Mouse (Mus musculus) heart, postnatal 14 days (tissue): Measurements from ENCODE around the gene Arfgef2. TPM values are rescaled to one million over a fixed set of nuclear protein-coding genes. Genes with fewer than 3 reads are reported as not detected.
A peak's percentile ranks its signal among the peaks of the same experiment; 100 is the strongest.

Experiments used
- DNase-seq, 2 experiments: peaks; one replicate each; pipeline ENCODE4 v3.0.0; 2021 to 2022
- intact Hi-C: fragments of 180-260 bp; cut with DNase I; formaldehyde crosslinking; loops from one replicate; pipeline ENCODE4 v1.15.1; 2025
- total RNA-seq, 2 experiments: library from RNA; stranded (reverse); gene quantifications; 2 replicates each; pipeline ENCODE4 v1.2.3; 2021

Arfgef2 gene
- total RNA-seq, 2 experiments from 2014 or later = 37.6 to 43.6 TPM

DNA sequence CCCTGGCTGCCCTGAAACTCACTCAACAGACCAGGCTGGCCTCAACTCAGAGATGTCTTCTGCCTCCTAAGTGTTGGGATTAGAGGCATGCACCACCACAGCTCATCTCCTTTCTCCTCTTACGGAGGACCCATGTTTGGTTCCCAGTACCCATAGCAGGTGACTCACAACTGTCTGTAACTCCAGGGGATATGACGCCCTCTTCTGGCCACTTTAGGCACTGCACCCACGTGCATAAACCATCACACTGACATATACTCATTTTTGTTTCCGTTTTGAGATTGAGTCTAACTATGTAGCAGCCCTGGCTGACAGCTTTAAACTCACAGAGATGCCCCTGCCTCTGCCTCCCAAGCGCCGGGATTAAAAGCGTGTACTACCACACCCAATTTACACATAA lies 46.9 kb downstream of the Arfgef2 start:
- intact Hi-C loops = no loop called here
- no peak for DNase-seq

DNA sequence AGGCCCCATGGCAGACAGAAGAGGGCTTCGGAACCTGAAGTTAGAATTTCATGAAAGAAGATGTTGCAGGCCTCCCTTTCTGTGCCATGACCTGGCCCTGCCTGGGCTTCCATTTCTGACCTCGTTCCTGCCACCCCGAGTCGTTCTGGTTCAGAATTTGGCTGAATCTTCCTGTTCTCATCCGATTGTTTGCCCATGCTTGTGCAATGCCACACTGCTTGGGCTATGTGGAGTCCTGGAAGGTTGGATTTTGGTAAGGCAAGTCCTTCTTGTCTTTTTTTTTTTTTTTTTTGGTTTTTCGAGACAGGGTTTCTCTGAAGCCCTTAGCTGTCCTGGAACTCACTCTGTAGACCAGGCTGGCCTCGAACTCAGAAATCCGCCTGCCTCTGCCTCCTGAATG lies 50.4 kb downstream of the Arfgef2 start:
- no peak for DNase-seq
- intact Hi-C loops = loop anchor here (5.0 kb wide), 1 partner anchor 263 kb away; no protein-coding TSS in a partner anchor

DNA sequence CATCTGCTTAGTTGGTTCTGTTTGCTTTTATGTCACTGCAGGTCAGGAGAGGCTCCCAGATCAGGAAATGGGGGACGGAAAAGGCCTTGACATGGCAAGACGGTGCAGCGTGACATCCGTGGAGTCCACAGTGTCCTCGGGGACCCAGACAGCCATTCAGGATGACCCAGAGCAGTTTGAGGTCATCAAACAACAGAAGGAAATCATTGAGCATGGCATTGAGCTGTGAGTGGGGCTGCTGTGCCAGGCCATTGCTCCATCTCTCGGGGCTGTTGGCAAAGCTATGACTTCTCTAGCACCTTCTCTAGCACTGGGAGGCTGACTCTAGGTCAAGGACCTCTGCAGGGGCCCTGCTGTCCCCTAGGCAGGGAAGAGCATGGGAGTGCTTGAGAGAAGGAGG lies 51.0 kb downstream of the Arfgef2 start:
- intact Hi-C loops = loop anchor here (5.0 kb wide), 1 partner anchor 264 kb away; no protein-coding TSS in a partner anchor
- DNase-seq = no peak

DNA sequence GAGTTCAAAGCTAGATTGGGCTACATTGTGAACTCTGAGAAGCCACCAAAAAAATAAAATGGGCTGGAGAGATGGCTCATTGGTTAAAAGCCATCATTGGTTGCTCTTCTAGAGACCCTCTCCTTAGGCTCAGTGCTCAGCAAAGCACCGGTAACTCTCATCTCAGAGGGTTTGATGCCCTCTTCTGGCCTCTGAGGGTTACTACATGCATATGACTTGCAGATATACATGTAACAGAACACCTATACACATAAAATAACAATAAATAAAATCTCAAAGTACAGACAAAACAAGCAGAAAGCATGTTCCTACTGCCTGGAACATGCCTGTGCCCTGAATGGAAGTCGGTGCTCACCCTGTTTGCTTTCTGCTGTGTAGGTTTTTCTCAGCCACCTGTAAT lies 51.7 kb downstream of the Arfgef2 start:
- no peak for DNase-seq
- intact Hi-C loops = loop anchor here (5.0 kb wide), 1 partner anchor 265 kb away; no protein-coding TSS in a partner anchor

DNA sequence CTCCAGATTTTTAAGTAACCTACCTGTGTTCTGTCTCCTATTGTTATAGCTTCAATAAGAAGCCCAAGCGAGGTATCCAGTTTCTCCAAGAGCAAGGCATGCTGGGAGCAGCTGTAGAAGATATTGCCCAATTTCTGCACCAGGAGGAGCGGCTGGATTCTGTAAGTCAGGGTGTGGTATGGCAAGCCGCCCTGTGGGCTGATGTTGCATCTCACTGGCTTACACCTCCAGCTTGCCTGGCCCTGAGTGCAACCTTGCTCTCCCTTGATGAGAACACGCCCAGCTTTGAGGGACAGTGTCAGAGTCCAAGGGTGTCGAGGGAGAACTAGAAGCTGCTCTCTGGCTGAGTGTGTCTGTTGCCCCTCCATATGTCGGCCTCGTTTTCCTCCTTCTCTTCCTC lies 53.8 kb downstream of the Arfgef2 start:
- DNase-seq = no peak
- intact Hi-C loops = loop anchor here (5.0 kb wide), 1 partner anchor 267 kb away; no protein-coding TSS in a partner anchor

DNA sequence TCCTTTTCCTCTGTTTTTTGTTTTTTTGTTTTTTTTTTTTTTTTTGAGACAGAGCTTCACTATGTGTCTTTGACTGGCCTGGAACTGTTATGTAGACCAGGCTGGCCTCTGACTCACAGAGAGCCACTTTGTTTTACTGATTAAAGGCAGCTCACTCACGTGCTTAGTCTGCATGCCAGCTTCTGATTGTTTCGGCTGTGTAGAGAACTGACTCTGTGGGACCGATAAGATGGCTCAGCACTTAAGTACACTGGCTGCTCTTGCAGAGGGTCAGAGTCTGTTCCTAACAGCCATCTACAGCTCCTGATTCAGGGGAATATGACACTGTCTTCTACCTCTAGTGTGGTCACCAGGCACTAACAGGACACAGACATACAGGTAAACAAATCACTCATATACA lies 57.1 kb downstream of the Arfgef2 start:
- intact Hi-C loops = no loop called here
- DNase-seq = no peak

DNA sequence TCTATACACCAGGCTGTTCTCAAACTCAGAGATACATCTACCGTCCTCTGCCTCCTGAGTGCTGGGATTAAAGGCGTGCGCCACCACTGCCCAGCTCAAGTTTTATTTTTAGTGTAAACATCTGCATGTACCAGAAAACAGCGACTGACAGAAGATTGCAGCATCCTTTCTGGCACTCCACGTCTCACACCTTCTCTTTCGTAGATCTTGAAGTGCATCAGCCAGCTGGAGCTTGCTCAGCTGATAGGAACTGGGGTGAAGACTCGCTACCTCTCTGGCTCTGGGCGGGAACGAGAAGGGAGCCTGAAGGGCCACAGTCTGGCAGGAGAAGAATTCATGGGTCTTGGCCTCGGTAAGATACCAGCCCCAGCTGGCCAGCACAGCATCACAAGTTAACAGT lies 60.1 kb downstream of the Arfgef2 start:
- no peak for DNase-seq
- intact Hi-C loops = no loop called here

DNA sequence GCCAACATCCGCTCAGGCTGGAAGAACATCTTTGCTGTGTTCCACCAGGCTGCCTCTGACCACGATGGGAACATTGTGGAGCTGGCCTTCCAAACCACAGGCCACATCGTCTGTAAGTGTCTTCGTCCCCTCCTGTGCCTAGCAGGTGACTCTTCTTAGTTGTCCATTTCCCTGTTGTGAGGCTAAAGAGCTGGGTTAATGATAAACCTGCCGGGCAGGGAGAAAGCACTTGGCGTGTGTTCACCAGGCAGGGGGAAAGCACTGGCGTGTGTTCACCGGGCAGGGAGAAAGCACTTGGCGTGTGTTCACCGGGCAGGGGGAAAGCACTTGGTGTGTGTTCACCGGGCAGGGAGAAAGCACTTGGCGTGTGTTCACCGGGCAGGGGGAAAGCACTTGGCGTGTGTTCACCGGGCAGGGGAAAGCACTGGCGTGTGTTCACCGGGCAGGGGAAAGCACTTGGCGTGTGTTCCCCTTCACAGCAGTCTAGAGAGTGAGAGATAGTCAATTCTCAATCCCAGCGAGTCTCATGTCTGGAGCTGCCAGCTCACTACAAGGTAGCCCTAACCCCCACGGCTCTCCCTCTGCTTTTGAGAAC lies 65.0 kb downstream of the Arfgef2 start:
- DNase-seq = no peak
- intact Hi-C loops = no loop called here

DNA sequence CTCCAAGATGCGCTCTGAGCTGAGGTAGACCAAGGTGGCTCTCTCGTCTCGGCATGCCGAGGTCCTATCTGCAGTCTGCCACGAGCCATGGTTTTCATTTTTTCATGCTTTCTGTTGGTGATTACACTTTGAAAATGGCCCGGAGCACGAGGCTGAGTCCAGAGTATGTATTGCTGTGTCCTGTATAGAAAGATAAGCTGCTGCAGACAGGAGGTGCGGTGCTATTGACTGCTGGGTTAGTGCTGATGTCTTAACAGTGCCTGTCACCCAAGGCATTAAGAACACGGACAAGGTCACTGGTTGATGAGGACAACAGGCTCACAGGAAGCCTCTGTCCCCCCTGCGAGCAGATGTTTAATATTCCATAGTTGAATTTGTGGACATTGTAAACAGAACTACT lies 65.5 kb downstream of the Arfgef2 start:
- intact Hi-C loops = no loop called here
- DNase-seq = no peak

DNA sequence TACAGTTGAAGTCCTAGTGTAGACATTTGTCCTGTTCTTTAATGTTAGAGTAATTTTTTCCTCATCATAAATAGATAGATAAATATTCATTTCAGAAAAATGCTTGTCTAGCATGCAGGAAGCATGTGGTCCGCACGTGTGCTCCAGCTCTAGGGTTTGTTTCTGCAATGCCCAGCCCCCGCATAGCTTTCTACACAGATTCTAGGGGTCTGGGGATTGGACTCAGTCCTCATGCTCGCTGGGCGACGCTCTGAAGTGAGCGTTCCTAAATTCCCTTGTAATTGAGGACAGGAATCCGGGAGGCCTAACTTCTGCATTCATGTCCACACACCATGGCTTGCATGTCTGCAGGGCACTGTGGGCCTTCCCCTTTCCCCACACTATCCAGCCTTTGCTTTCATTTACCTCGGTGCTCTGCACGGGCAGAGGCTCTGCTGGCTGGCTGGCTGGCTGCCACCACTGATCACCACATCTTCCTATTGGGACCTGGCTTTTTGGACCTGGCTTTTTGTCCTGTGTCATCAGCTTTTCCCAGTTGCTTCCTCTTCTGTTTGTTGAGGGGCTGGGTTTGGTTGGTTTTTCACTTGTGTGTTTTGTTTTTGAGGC lies 69.4 kb downstream of the Arfgef2 start:
- peak in 1 of 2 experiments; percentile 13 for DNase-seq
- intact Hi-C loops = no loop called here

DNA sequence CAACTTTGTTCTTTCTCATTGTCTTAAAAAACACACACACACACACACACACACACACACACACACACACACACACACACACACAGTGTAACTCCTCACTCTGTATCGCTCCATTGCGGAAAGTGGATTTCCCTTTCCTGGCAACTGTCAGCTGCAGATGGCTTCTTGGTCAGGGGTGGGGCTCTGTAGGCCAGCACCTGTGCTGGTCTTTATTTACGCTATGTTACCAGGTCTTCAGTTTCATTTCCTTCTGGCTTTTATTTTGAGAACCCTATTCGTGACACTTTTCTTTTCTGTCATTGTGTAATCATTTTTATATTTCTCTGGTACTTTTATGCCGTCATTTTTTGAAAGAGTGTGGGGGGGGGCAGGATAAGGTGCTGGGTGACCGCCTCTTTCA lies 70.2 kb downstream of the Arfgef2 start:
- intact Hi-C loops = no loop called here

DNA sequence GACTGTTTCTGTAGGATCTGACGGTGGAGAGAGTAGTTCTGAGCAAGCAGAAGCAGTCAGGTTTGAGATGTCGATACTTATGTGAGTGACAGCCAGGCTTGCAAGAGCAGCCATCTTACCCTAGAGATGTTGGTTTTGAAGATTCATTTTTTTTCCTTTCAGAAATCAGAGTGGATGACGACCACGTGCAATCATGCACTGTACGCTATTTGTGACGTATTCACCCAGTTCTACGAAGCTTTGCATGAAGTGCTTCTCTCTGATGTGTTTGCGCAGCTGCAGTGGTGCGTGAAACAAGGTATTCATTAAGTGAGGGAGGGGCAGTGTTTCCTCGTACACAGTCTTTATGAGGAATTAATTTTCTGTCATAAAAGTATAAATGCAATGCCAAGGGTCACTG lies 70.9 kb downstream of the Arfgef2 start:
- intact Hi-C loops = no loop called here
- no peak for DNase-seq

More for the DNA sequence above, 70.2 kb downstream of the Arfgef2 start:
- no peak for DNase-seq

DNA sequence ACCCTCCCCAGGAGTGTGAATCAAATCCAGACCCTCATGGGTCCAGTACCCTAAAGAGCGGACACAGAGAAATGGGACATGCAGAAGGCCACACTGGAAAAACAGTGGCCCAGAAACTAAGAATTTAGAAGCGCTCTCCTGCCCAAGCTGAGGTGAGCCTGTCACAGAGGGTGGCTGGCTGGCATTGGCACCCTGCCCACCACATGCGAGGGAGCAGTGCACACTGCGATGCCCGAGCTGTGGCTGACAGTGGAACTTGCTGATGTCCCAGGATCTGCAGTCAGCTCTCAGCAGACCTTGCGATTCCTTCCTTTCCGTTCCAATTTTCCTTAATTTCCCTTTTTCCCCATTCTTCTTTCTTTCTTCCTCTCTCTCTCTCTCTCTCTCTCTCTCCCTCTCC lies 79.7 kb downstream of the Arfgef2 start:
- intact Hi-C loops = no loop called here
- peak; percentile 36 to 47 for DNase-seq

DNA sequence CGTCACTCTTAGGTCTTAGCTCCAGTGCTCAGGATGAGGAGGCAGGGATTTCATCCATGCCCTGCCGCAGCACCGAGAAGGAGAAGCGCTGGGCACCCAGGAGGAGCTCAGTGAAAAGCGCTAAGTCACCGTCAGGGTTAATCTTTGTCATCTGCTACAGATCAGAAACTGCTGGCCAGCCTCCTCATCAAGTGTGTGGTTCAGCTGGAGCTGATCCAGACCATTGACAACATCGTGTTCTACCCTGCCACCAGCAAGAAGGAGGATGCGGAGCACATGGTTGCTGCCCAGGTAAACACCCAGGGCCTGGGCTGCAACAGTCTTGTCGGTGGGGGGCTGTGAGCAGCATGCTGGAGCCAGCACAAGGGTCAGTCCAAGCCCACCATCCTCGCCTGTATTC lies 80.2 kb downstream of the Arfgef2 start:
- DNase-seq = no peak
- intact Hi-C loops = no loop called here

DNA sequence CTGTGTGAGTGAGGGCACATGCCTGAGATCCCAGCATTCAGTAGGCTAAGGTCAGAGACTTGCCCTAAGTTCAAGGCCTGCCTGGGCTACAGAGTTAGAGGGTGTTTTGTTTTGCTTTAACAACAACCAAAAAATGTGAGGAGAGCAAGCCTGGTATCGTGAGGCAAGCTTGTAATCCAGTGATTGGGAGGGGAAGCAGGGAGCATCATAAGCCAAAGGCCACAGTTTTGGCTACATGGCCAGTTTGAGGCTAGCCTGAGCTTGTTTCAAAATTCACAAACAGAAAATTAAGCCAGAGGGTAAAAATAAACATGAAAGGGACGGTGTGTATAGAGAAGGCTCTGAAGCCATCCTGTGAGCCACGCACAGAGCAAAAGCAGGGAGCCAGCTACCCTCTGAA lies 80.8 kb downstream of the Arfgef2 start:
- intact Hi-C loops = no loop called here
- no peak for DNase-seq

DNA sequence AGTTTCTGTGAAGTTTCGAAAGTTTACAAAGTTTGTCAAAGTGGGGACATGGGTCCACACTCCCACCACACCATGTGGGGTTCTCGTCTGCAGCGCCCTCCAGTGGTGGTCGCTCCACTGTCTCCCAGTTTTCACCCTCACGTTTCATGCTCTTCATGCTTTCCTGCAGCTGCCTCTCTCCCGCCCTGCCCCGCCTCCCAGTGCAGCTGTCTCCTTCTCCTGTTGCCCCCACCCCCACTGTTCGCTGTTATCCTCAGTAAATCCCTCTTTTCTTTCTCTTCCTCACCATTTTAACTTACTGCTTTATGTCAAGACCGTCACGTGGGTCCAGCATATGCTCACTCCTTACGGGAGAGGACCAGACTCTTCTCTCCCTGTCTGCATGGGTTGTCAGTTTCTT lies 82.4 kb downstream of the Arfgef2 start:
- no peak for DNase-seq
- intact Hi-C loops = no loop called here

DNA sequence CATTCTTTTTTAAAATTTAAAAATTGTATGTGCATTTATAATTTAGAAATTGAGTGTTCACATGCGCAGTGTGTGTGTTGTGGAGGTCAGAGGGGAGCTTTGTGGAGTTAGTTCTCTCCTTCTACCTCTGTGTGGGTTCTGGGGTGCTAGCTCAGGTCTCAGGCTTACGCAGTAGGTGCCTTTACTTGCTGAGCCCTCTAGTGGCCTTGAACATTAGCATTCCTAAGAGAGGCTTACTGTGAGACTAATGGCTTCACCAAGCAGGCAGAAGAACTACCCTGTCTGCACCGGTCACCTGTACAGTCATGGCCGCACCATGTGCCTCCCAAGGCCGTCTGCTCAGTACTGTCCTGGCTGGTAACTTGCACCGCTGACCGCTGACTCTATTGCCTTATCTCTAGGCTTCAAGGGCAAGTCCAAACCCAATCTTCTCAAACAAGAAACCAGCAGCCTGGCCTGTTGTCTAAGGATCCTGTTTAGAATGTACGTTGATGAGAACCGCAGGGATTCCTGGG lies 86.0 kb downstream of the Arfgef2 start:
- intact Hi-C loops = no loop called here
- DNase-seq = no peak

DNA sequence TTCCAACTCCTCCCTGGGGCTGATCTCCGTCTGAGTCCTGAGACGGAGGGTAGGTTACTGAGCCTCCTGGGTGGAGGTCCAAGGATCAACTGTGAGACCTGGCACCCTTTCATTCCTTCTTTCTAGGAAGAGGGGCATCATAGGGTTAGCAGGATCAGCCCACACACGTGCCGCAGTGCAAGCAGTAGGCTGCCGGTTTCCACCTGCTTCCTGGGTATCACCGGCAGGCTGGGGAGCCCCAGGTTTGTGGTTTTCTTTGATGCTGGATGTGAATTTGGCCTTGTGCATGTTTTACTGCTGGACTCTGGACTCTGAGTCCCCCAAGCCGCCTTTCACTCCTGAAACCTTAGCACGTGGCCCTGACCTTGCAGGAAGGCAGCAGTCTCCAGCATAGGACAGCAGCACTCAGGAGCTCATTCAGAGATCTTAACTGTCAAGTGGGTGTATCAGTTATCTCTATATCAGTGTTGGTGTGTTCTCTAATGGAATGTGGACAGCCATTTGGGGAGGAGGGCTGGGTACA lies 86.8 kb downstream of the Arfgef2 start:
- no peak for DNase-seq
- intact Hi-C loops = no loop called here

DNA sequence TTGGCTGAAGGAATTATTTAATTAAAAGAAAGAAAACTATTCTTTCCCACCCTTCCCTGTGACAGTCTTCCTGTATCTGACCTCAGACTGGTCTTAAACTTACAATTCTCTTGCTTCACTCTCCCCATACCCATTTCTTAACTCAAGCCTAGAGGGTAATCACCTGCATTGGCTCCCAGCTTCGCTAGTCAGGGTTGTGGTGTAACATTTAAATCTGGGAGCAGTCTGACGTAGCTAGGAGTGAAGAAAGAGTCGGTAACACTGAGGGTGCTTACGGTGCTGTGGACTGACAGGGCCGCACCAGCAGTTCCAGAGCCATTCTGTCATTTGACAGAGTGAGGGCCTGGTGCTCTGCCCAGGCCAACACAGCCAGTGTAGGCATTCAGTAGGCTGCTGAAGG lies 87.6 kb downstream of the Arfgef2 start:
- intact Hi-C loops = no loop called here
- no peak for DNase-seq

DNA sequence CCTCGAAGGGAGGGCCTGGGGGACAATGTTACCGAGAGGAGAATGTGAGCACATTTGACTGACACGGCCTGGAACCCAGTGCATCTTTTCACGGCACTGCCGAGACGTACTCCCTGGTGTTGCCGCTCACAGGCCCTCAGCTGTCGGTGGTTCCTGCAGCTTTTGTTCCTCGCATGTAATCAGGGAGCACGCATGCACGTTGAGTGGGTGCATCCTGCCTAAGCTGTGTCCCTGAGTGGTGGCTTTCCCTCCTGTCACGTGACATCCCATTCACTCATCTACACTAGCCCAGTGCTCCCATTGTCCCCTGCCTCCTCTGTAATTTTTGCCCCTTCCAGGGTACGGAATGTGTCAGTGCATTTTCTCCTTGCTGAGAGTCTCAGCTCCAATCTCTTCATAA lies 91.0 kb downstream of the Arfgef2 start:
- intact Hi-C loops = no loop called here
- DNase-seq = no peak

DNA sequence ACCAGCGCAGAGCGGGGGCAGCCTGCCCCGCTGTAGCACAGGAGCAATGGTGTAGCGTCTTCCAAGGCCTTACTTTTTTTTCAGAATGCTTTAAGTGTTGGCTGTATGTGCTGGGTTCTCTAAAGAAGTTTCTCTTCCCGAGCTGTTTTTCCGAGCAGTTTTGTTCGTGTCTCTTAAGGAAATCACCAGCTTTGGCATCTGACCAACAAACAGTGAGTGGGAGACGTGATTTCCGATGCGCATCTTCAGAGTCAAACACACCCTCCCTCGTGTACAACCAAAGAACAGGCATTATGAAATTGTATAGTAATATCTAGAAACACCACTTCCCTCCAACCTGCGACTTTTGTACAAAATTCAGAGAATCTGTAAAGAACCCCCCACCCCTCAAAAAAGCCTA lies 91.6 kb downstream of the Arfgef2 start:
- intact Hi-C loops = no loop called here
- no peak for DNase-seq

DNA sequence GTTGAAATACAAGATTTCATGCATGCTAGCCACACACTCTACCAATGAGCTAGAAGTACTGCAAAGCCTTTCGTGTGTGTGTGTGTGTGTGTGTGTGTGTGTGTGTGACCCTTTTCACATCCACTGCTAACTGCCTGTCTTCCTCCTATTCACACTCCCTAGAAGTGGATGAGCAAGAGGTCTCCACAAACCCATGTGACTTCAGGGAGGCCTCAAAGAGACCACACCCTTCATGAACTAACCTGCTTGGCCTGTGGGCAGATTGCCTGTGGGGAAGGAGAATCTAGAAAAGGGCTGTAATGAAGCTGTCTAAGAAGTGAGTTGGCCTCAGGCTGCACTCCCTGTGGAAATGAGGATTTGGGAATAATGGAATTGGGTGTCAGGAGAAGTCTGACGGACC lies 93.8 kb downstream of the Arfgef2 start:
- intact Hi-C loops = no loop called here
- no peak for DNase-seq
